Comparison of ENCODE assay signal across 9 mouse cellular contexts in genomic region chr6:137364681-137365080, GRCm38 (mm10).
DNase-seq lines count a peak whose midpoint lies in the region; ATAC-seq and TF ChIP-seq lines count a peak whose summit lies in the region.
"Had no signal": no experiment of that assay in that cellular context is flagged by ENCODE, and none has a peak within 500 bp of the region (broad histone marks: within the 10 kb centered on the region; RNA-seq: fewer than 3 reads in every experiment).

No protein-coding gene starts in this region.

- no peak for TF ChIP-seq CTCF in liver, adult 2 months (IDR thresholded peaks at IDR 0.05; ENCODE audit: low read depth, low read length)
- no peak for TF ChIP-seq CTCF in liver, postnatal 0 days (IDR thresholded peaks at IDR 0.05; ENCODE audit: low read depth)

- DNase-seq in liver, adult 2 months (ENCODE audit: extremely low read depth, low read depth, low spot score): peak; percentile 6
- no peak for DNase-seq in liver, postnatal 0 days
- peak; percentile 74 to 86 for DNase-seq in cerebellum, postnatal 25 days
- peak; percentile 81 to 88 for DNase-seq in left cerebral cortex, postnatal 14 days (ENCODE audit: low spot score in 2 of 2)
- DNase-seq in testis, postnatal 14 days (ENCODE audit: low spot score): peak; percentile 53
- DNase-seq in urinary bladder, postnatal 36 days (ENCODE audit: low spot score in 2 of 2): no peak
- no peak for DNase-seq in ovary, postnatal 14 days (ENCODE audit: low spot score)

- H3K27ac ChIP-seq in liver, adult 2 months (replicated peaks; ENCODE audit: insufficient read depth, low read depth, low read length): no peak overlapping the region
- H3K27ac ChIP-seq in liver, postnatal 0 days (ENCODE audit: low read depth): no peak overlapping the region
- H3K27ac ChIP-seq in hindbrain, embryonic 16.5 days (ENCODE audit: low read depth, low read length): no peak overlapping the region

- H3K27me3 ChIP-seq in liver, adult 2 months (ENCODE audit: control insufficient read depth, insufficient read depth, low read length): no peaks in the 10 kb centered on the region
- H3K27me3 ChIP-seq in liver, postnatal 0 days (ENCODE audit: insufficient read depth, low read length): no peaks in the 10 kb centered on the region
- H3K27me3 ChIP-seq in hindbrain, embryonic 16.5 days (replicated peaks; ENCODE audit: control insufficient read depth, insufficient read depth, low read length): no peaks in the 10 kb centered on the region
- H3K27me3 ChIP-seq: Patski had no signal

- TF ChIP-seq POLR2A in liver, adult 2 months (IDR thresholded peaks at IDR 0.05; ENCODE audit: extremely low read depth, insufficient read depth, low read length): no peak

- H3K9ac ChIP-seq in liver, adult 2 months (ENCODE audit: low read depth, low read length): no peak overlapping the region
- H3K9ac ChIP-seq in liver, postnatal 0 days (replicated peaks): no peak overlapping the region
- H3K9ac ChIP-seq in hindbrain, embryonic 16.5 days (ENCODE audit: low read depth, low read length): no peak overlapping the region

- H3K4me3 ChIP-seq in liver, adult 2 months (ENCODE audit: insufficient read depth, low read depth, low read length): no peak overlapping the region
- no peak overlapping the region for H3K4me3 ChIP-seq in liver, postnatal 0 days (ENCODE audit: low read depth, low read length)
- no peak overlapping the region for H3K4me3 ChIP-seq in hindbrain, embryonic 16.5 days (ENCODE audit: low read length)

- no peaks in the 10 kb centered on the region for H3K36me3 ChIP-seq in liver, adult 2 months (ENCODE audit: control insufficient read depth, insufficient read depth, low read length)
- H3K36me3 ChIP-seq in liver, postnatal 0 days (replicated peaks; ENCODE audit: insufficient read depth, low read length): no peaks in the 10 kb centered on the region
- no peaks in the 10 kb centered on the region for H3K36me3 ChIP-seq in hindbrain, embryonic 16.5 days (ENCODE audit: control insufficient read depth, insufficient read depth, low read length)

- H3K4me2 ChIP-seq in liver, postnatal 0 days (ENCODE audit: low read depth, low read length): no peak overlapping the region
- H3K4me2 ChIP-seq in hindbrain, embryonic 16.5 days (ENCODE audit: low read length): peak overlapping the region; percentile 33

- no peak for ATAC-seq in liver, postnatal 0 days
- peak; percentile 72 for ATAC-seq in hindbrain, embryonic 16.5 days
- ATAC-seq: Patski had no signal

- no peaks in the 10 kb centered on the region for H3K9me3 ChIP-seq in liver, postnatal 0 days (ENCODE audit: low read length)
- no peaks in the 10 kb centered on the region for H3K9me3 ChIP-seq in hindbrain, embryonic 16.5 days (ENCODE audit: control insufficient read depth, low read length)

- 86% methylated on average over 5 of the region's 5 CpGs for WGBS in liver, adult 2 months
- WGBS in liver, postnatal 0 days (ENCODE audit: insufficient replicate concordance): 76% methylated on average over 5 of the region's 5 CpGs
- 44% methylated on average over 5 of the region's 5 CpGs for WGBS in hindbrain, embryonic 16.5 days

- TF ChIP-seq EP300 in liver, postnatal 0 days (IDR thresholded peaks at IDR 0.05; ENCODE audit: low read depth): no peak

- intact Hi-C loops in left cerebral cortex, postnatal 14 days (cut with DNase I): loop anchor here (10.0 kb wide), 1 partner anchor 110 kb away; the partner anchor contains the start of gene Ptpro

- no peaks in the 10 kb centered on the region for H3K4me1 ChIP-seq in liver, adult 2 months (ENCODE audit: control insufficient read depth, insufficient read depth, low read length)
- no peaks in the 10 kb centered on the region for H3K4me1 ChIP-seq in liver, postnatal 0 days (ENCODE audit: insufficient read depth)
- H3K4me1 ChIP-seq in hindbrain, embryonic 16.5 days (ENCODE audit: control insufficient read depth, insufficient read depth, low read depth, low read length): 0 out of 2 replicates have a peak, but pooled peaks cover 2% of the 10 kb centered on the region

- no peaks in the 10 kb centered on the region for H3K79me2 ChIP-seq in liver, adult 2 months (ENCODE audit: control insufficient read depth, insufficient read depth, low read length)

Comparison
In these comparisons a context has a peak if more than half of its experiments do, and no peak if none do; other contexts are left out.
1. DNase-seq: peak in liver, adult 2 months (single experiment), cerebellum, postnatal 25 days (2 of 2), left cerebral cortex, postnatal 14 days (2 of 2) and testis, postnatal 14 days (single experiment); none in liver, postnatal 0 days (single experiment), urinary bladder, postnatal 36 days (0 of 2) and ovary, postnatal 14 days (single experiment).